Mouse (Mus musculus) kidney, postnatal 0 days (tissue): ENCODE data around the gene Prmt9. TPM values are rescaled to one million over a fixed set of nuclear protein-coding genes. Genes with fewer than 3 reads are reported as not detected.
A peak's percentile ranks its signal among the peaks of the same experiment; 100 is the strongest.

Experiments
- ATAC-seq: fragments of 200-750 bp; cut with Nextera tagmentation; replicated peaks from 2 replicates; pipeline ENCODE4 v1.8.0; 2017; ENCODE audit warnings: low read depth, moderate number of reproducible peaks, moderate TSS enrichment, moderate library complexity; ENCODE audit not compliant: low FRiP score
- DNase-seq: peaks from one replicate; pipeline ENCODE4 v3.0.0-alpha.2; 2016; ENCODE audit warnings: low spot score
- H3K27ac ChIP-seq: fragments of 300-500 bp; sonication (generic); 2 replicates; pipeline ENCODE4 v1.5.1; 2014; ENCODE audit warnings: mild to moderate bottlenecking
- H3K27me3 ChIP-seq: fragments of 300-500 bp; sonication (generic); 2 replicates; pipeline ENCODE4 v1.6.1; 2014; ENCODE audit warnings: low read length, mixed read lengths; ENCODE audit not compliant: insufficient read depth
- H3K36me3 ChIP-seq: fragments of 300-500 bp; sonication (generic); 2 replicates; pipeline ENCODE4 v1.6.1; 2014; ENCODE audit warnings: low read length, mixed read lengths; ENCODE audit not compliant: insufficient read depth
- H3K4me1 ChIP-seq: fragments of 300-500 bp; sonication (generic); replicated peaks from 2 replicates; pipeline ENCODE4 v1.6.1; 2014; ENCODE audit warnings: antibody characterized with exemption, low read length, mixed read lengths; ENCODE audit not compliant: insufficient read depth
- H3K4me2 ChIP-seq: fragments of 300-500 bp; sonication (generic); 2 replicates; pipeline ENCODE4 v1.6.1; 2014; ENCODE audit warnings: mild to moderate bottlenecking, low read length, moderate library complexity, mixed read lengths
- H3K4me3 ChIP-seq: fragments of 300-500 bp; sonication (generic); replicated peaks from 2 replicates; pipeline ENCODE4 v1.5.1; 2014; ENCODE audit warnings: low read depth, low read length
- H3K9ac ChIP-seq: fragments of 300-500 bp; sonication (generic); 2 replicates; pipeline ENCODE4 v1.6.1; 2014; ENCODE audit warnings: low read depth, low read length
- H3K9me3 ChIP-seq: fragments of 300-500 bp; sonication (generic); replicated peaks from 2 replicates; pipeline ENCODE4 v1.6.1; 2016; ENCODE audit warnings: low read length, inconsistent platforms, mixed read lengths
- CTCF ChIP-seq: IDR thresholded peaks from 2 replicates; pipeline ENCODE4 v1.5.1; 2016; ENCODE audit warnings: antibody characterized with exemption, low read depth, mild to moderate bottlenecking, moderate library complexity
- WGBS: fragments of 180-500 bp; shearing (Covaris S2); extraction: QIAGEN DNeasy Blood & Tissue Kit; methylation state at CpG from one replicate; pipeline ENCODE4 v1.1.7; 2014; 5-methylcytosine and 5-hydroxymethylcytosine counted together
- polyA plus RNA-seq: library from polyadenylated mRNA; unstranded; fragments of >200 nt; fragmentation: Nextera tagmentation; extraction: Ambion mirVana; gene quantifications from 2 replicates; pipeline ENCODE4 v1.2.1, GENCODE M21; 2015

Gene Prmt9
- polyA plus RNA-seq, 1 experiment from 2014 or later: 16.3 TPM

DNA sequence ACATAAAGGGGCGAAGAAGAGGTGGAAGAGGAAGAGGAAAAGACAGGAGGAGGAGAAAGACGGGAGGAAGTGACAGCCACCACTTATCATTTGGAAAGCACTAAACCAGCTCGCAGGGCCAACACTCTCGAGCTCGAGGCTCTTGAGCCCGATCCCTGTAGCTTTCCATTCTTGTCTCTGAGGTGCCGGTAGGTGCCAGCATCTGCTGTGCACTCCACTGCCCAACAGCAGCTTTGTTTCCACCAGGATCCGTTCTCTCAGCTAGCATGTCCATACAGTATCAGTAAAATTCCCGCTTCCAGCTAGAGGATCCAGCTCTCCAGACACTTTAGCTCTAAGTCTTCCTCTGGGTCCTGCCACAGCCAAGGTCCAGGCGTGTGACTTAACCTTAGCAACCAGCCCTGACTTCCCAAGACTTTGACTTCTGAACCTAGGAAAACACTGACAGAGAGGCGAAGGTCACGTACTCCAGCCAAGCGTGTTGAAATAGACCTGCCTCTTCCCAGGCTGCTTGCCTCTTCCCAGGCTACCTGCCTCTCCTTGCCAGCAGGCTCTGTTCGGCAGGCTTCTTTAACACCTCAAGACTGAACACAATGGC is 25.1 kb upstream of the Prmt9 start:
- peak; percentile 85 for ATAC-seq

GRCm38 (mm10) chr8:77524906-77525305 is 24.3 kb upstream of the Prmt9 start:
- DNase-seq (no peak), ATAC-seq (no peak)
- Histone ChIP-seq H3K9ac (no peak overlapping the region), H3K4me1 (peaks cover 7% of the 10 kb centered on the region; the same call in 1 of the 2 replicates), H3K27ac (no peak overlapping the region), H3K4me2 (no peak overlapping the region), H3K4me3 (no peak overlapping the region), H3K36me3 (no peaks in the 10 kb centered on the region), H3K9me3 (no peaks in the 10 kb centered on the region), H3K27me3 (no peaks in the 10 kb centered on the region)
- TF ChIP-seq CTCF: peak; percentile 50
- 95% methylated on average over 2 of the region's 2 CpGs for WGBS

More for the DNA sequence above, 25.1 kb upstream of the Prmt9 start:
- H3K4me1 ChIP-seq: peaks cover 7% of the 10 kb centered on the region; the same call in 1 of the 2 replicates
- H3K4me3 ChIP-seq: no peak overlapping the region
- peak overlapping the region; percentile 54 for H3K27ac ChIP-seq
- H3K4me2 ChIP-seq: peak overlapping the region; percentile 33
- 32% methylated on average over 14 of the region's 14 CpGs for WGBS
- H3K27me3 ChIP-seq: no peaks in the 10 kb centered on the region
- DNase-seq: no peak
- H3K9ac ChIP-seq: no peak overlapping the region
- TF ChIP-seq CTCF: 0 out of 2 replicates have a peak, but pooled peaks have one; percentile 2
- no peaks in the 10 kb centered on the region for H3K36me3 ChIP-seq
- H3K9me3 ChIP-seq: no peaks in the 10 kb centered on the region

- WGBS: 78% methylated on average over 8 of the region's 8 CpGs
- ATAC-seq: no peak
- no peak overlapping the region for H3K4me2 ChIP-seq
- no peak for TF ChIP-seq CTCF
- H3K4me1 ChIP-seq: peaks cover 7% of the 10 kb centered on the region; the same call in 1 of the 2 replicates
- no peaks in the 10 kb centered on the region for H3K27me3 ChIP-seq
- no peak for DNase-seq
- H3K9me3 ChIP-seq: no peaks in the 10 kb centered on the region
- H3K9ac ChIP-seq: no peak overlapping the region
- H3K4me3 ChIP-seq: no peak overlapping the region
- no peaks in the 10 kb centered on the region for H3K36me3 ChIP-seq
- H3K27ac ChIP-seq: no peak overlapping the region
These were observed 23.1 kb upstream of the Prmt9 start for GRCm38 (mm10) chr8:77526130-77526529.

- Histone ChIP-seq H3K4me3 (no peak overlapping the region), H3K9ac (no peak overlapping the region), H3K27ac (no peak overlapping the region), H3K9me3 (no peaks in the 10 kb centered on the region), H3K4me1 (no peaks in the 10 kb centered on the region), H3K27me3 (no peaks in the 10 kb centered on the region), H3K36me3 (no peaks in the 10 kb centered on the region), H3K4me2 (no peak overlapping the region)
- DNase-seq (no peak), ATAC-seq (no peak)
- no peak for TF ChIP-seq CTCF
- 63% methylated on average over 8 of the region's 8 CpGs for WGBS
These were observed 14.7 kb upstream of the Prmt9 start for GRCm38 (mm10) chr8:77534358-77534992.

DNA sequence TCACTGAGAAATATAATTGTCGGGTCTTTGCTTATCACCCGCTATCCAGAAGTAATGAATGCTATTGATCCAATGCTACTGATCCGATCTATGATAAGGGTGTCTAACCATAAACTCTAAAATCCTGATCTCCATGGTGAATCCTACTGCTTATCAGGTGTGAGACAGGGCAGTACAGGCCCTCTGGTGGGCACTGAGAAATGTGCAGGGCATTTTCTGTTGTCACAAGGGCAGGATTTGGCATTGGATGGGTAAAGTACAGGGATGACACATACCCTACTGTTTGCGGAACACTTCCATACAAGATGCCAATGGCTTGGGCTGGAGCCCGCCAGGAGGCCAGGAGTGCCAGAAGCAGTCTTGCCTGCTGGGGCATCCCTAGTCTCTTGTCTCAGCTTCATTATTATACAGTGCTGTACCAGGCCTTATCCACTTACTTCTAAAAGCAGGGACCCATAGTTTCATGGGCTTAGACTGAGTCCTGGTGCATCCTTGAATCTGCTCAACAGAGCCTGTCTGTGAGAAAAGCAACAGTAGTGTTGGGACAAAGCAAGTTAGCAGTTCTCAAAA is 14.1 kb upstream of the Prmt9 start:
- H3K9ac ChIP-seq: no peak overlapping the region
- no peak overlapping the region for H3K4me2 ChIP-seq
- no peaks in the 10 kb centered on the region for H3K36me3 ChIP-seq
- H3K4me3 ChIP-seq: no peak overlapping the region
- no peak overlapping the region for H3K27ac ChIP-seq
- DNase-seq (peak; percentile 61), ATAC-seq (peak; percentile 74; the same call in 1 of the 2 replicates)
- H3K4me1 ChIP-seq: no peaks in the 10 kb centered on the region
- peak; percentile 87 for TF ChIP-seq CTCF
- no peaks in the 10 kb centered on the region for H3K9me3 ChIP-seq
- WGBS: 88% methylated on average over 5 of the region's 5 CpGs
- no peaks in the 10 kb centered on the region for H3K27me3 ChIP-seq

GRCm38 (mm10) chr8:77536821-77537220 is 12.4 kb upstream of the Prmt9 start:
- TF ChIP-seq CTCF: no peak
- no peaks in the 10 kb centered on the region for H3K4me1 ChIP-seq
- no peaks in the 10 kb centered on the region for H3K27me3 ChIP-seq
- H3K9me3 ChIP-seq: no peaks in the 10 kb centered on the region
- H3K27ac ChIP-seq: no peak overlapping the region
- no peaks in the 10 kb centered on the region for H3K36me3 ChIP-seq
- H3K9ac ChIP-seq: no peak overlapping the region
- WGBS: 89% methylated on average over 12 of the region's 12 CpGs
- no peak overlapping the region for H3K4me2 ChIP-seq
- no peak overlapping the region for H3K4me3 ChIP-seq
- no peak for ATAC-seq
- DNase-seq: no peak
